Mouse (Mus musculus) retina, postnatal 7 days (tissue): ENCODE data around the gene Dnajc10.

Experiments
- DNase-seq: peaks from one replicate; pipeline ENCODE4 v3.0.0-alpha.2; 2012; ENCODE audit warnings: low read depth, low spot score

Gene Dnajc10

GRCm38 (mm10) chr2:80340537-80340936 is 25.3 kb downstream of the Dnajc10 start:
- no peak for DNase-seq

GRCm38 (mm10) chr2:80354531-80354930 is 39.3 kb downstream of the Dnajc10 start:
- no peak for DNase-seq

GRCm38 (mm10) chr2:80356656-80357231 is 41.5 kb downstream of the Dnajc10 start:
- peak; percentile 25 for DNase-seq

- DNase-seq: no peak
These were observed 56.2 kb downstream of the Dnajc10 start for GRCm38 (mm10) chr2:80371458-80371857.

GRCm38 (mm10) chr2:80374892-80375291 is 59.6 kb downstream of the Dnajc10 start:
- no peak for DNase-seq

GRCm38 (mm10) chr2:80379848-80380247 is 64.6 kb downstream of the Dnajc10 start:
- no peak for DNase-seq

- DNase-seq: no peak
These were observed 69.2 kb downstream of the Dnajc10 start for GRCm38 (mm10) chr2:80384447-80384846.

GRCm38 (mm10) chr2:80386255-80386654 is 71.0 kb downstream of the Dnajc10 start:
- DNase-seq: no peak

- DNase-seq: no peak
These were observed 72.4 kb downstream of the Dnajc10 start for GRCm38 (mm10) chr2:80387668-80388067.

- DNase-seq: no peak
These were observed 73.1 kb downstream of the Dnajc10 start for GRCm38 (mm10) chr2:80388341-80388740.

- no peak for DNase-seq
These were observed 80.8 kb downstream of the Dnajc10 start for GRCm38 (mm10) chr2:80396057-80396456.

GRCm38 (mm10) chr2:80396864-80397263 is 81.6 kb downstream of the Dnajc10 start:
- DNase-seq: no peak

GRCm38 (mm10) chr2:80398595-80399099 is 83.4 kb downstream of the Dnajc10 start:
- DNase-seq: no peak
